Mouse (Mus musculus): ENCODE measurements around the gene Sft2d2.
A peak's percentile ranks its signal among the peaks of the same experiment; 100 is the strongest.

Sft2d2 gene

DNA sequence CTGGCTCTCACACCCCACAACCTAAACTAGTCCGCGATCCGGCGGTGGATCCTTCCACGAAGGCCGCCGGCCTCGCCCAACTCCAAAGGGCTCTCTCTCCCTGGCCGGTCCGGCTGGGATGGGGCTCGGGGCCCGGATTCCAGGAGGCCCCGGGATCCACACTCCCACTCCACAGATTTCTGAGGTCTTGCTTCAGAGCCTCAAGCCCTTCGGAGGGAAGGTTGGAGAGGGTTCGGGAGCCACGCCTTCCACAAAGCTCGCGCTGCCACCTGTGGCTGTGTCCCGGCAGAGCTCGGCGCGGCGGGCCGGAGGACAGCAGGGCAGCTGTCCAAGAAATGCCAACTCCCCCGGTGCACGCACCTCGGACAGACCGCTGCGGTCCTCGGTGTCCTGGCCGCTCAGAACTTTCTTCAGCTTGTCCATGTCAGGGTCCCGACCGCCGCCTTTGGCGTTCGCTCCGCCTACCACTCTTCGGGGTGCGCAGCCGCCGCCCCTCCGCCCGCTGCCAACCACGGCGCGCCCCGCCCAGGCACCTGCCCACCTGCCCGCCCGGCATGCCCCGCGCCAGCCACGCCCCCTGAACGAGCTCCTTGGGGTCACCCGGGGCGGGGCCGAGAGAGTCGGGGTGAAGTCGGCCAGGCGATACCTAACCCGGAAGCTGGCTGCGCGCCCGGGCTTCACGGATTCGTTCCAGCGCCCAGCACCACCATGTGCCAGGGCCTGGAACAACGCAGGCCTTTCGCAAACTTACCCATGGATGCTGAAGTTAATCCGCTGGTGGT, at the start of gene Sft2d2:
Gene Sft2d2, minus strand, starts transcription at position 559 of the 782 bp plus-strand sequence.
- peak; percentile 96 to 97 for DNase-seq (ENCODE audit: inconsistent age in 2 of 2, low spot score in 1 of 2)

DNA sequence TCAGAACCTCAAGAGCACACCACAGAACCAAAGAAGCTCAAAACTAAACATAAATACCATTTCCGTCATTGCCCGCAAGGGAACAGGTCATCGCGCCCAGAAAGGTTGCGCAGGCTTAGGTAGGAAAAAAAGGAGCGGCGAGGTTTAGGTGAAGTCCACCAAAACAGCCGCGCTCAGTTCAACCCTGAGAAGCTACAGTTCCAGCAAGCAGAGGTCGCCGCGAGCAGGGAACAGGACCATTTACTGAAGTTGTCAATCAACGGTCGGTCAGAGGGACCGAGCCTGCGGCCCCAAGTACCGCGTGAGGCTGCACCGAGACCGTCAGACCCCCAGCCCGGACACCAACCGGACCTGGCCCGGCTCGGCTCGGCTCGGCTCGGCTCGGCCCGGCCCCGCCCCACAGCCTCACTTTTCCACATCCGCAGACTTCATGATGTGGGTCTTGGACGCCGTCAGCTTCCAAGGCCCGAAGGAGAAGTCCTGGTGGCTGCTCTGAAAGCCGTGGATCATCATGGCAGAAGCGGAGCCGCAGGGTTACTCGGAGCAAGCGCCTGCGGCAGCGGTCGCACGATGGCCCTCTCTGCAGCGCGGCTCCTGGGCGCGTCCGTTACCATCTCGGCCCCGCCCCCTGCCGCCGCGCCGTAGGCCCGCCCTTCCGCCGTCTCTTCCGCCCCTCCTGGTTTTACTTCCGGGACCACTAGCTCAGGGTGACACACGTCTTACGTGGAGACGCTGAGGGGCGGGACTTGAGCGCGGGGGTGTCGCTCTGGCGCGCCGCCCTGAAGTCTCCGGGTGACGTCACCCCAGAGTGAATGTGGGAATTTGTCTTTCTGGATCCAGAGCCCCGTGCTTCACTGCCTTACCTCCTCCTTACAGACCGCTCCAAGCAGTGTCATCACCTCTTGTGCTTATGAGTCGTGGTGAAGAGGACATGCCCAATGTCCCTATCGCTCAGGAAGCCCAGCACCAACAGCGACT, 42.4 kb upstream of the Sft2d2 start, which contains the start of gene Tiprl:
Gene Tiprl, minus strand, starts transcription at position 676 of the 978 bp plus-strand sequence.
- peak; percentile 97 to 99 for DNase-seq (ENCODE audit: inconsistent age in 2 of 2, low spot score in 1 of 2)

GRCm38 (mm10) chr1:165235846-165236245, 41.6 kb upstream of the Sft2d2 start:
- no peak for DNase-seq (ENCODE audit: inconsistent age in 2 of 2, low spot score in 1 of 2)

DNA sequence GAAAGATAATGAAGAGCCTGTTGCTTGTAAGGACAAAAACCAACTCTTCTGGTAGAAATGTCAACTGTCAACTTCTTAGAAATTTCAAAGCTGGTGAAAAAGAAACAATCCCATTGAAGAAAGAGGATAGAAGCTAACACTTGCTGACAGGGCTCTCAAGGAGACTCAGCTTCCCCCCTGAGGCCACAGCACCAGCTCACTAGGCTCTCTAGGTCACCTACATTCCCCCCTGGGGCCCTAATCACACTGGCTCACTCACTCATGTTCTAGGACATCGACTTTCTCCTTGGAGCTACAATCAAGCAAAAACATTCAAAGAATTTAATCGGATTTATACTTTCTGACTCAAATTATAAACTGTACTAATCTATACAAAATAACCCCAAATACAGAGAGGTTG, 39.6 kb upstream of the Sft2d2 start:
- DNase-seq (ENCODE audit: inconsistent age in 2 of 2, low spot score in 1 of 2) = peak in 1 of 2 experiments; percentile 62

GRCm38 (mm10) chr1:165230691-165231090, 36.5 kb upstream of the Sft2d2 start:
- no peak for DNase-seq (ENCODE audit: inconsistent age in 2 of 2, low spot score in 1 of 2)

DNA sequence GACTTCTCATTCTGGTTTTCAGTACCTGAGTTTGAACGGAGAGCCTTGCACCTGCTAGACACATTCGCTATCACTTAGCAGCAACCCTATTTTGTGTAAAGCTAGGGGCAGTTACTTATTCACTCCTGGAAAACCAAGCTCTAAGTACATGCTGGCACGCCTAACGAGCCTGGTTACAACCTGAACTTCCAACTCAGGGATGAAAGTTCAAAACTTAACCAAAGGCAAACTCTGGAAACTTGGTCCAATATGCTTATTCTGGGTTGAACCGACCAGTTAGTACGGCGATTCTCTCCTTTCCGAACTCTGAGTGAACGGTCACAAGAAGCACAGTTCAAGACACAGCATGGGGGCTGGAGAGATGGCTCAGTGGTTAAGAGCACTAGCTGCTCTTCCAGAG, 35.3 kb upstream of the Sft2d2 start:
- DNase-seq (ENCODE audit: inconsistent age in 2 of 2, low spot score in 1 of 2) = no peak

DNA sequence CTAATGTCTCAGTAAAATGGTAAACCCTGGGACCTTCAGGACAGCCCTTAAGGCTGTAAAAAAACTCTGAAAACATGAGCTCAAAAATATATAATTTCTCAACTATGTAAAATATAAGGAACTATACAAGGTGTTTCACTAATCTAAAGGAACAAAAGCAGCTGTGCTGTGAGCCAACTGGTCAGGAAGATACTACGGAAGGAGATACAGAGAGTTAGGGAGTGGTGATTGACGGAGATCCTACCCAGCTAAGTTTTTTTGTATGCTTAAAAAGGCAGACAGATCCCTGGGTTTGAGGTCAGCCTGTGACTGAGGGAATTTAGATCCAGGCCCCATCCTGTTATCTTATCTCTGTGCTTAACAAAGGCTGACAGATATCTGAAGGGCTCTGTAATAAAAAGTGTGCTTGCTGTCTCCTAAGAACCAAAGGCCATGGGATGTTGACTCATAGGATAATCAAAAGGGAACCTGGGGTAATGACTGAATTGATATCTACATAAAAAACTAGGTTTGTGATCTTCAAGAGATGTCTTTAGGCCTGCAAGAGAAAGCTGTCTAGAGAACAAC, 22.9 kb upstream of the Sft2d2 start:
- DNase-seq (ENCODE audit: inconsistent age in 2 of 2, low spot score in 1 of 2) = peak in 1 of 2 experiments; percentile 37

- DNase-seq (ENCODE audit: inconsistent age in 2 of 2, low spot score in 1 of 2) = no peak
Observed at GRCm38 (mm10) chr1:165215831-165216230, 21.6 kb upstream of the Sft2d2 start.

DNA sequence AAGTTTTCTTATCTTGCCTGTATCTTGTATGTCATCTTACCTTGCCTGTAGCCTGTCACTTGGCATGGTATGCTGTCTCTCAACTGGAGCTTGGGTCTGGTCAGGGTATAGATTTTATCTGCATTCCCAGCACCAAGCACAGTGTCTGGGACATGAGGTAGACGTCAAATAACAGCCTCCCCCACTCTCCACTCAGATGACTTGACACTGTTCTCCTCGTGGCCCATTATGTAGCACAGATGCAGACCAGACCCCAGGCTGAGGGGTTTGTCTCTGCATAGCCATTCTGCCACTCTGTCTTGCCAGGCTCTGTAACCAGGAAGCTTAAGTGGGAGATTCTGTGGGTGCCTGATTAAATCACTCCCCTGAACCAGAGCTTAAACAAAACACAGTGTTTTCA, 11.4 kb upstream of the Sft2d2 start:
- no peak for DNase-seq (ENCODE audit: inconsistent age in 2 of 2, low spot score in 1 of 2)

- no peak for DNase-seq (ENCODE audit: inconsistent age in 2 of 2, low spot score in 1 of 2)
Observed at GRCm38 (mm10) chr1:165203488-165204035, 9.3 kb upstream of the Sft2d2 start.

GRCm38 (mm10) chr1:165201445-165202012, 7.3 kb upstream of the Sft2d2 start:
- no peak for DNase-seq (ENCODE audit: inconsistent age in 2 of 2, low spot score in 1 of 2)

DNA sequence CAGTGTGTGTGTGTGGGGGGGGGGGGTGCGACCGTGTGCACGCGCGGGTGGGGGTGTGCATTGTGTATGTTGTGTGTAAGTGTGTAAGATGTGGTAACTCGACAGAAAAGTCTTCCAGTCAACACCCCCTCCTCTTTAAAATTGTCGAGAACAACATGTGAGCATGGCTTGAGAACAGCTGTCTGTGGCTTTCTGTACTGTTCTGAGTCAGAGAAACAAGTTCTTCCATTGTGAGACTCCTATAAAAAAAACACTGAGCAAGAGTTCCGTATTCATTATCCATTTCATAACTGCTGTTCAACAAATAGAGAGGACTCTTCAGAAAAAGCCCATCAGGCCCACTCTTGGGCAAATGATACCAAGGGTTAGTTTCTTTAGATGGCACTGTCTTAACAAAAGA, 6.5 kb upstream of the Sft2d2 start:
- no peak for DNase-seq (ENCODE audit: inconsistent age in 2 of 2, low spot score in 1 of 2)

DNA sequence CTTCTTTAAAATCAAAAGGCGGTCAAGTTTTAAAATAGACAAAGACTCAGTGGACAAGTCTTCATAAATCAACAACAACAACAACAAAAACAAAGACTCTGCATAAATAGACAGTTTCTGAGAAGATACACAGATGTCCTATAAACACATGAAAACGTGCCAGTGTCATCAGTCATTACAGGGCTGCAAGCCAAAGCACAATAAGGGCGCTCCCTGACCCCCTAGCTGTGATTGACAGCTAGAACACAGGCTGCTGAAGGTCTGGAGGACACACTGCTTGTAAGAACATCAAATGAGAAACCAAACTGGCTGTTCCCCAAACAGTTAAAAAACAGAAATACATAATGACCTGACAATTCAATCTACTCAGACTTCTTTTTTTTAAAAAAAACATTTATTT, 5.4 kb upstream of the Sft2d2 start:
- DNase-seq (ENCODE audit: inconsistent age in 2 of 2, low spot score in 1 of 2) = no peak

DNA sequence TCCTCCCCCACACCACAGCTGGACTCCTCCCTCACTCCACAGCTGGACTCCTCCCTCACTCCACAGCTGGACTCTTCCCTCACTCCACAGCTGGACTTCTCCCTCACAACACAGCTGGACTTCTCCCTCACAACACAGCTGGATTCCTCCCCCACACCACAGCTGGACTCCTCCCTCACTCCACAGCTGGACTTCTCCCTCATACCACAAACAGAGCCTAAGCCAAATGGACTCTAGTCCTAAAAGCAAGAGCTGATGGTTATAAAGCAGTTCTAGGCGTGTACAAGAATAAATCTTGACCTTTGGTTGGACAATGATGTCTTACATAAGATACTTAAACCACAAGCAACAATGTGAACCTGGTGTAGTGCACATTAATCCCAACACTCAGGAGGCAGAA, 4.7 kb upstream of the Sft2d2 start:
- DNase-seq (ENCODE audit: inconsistent age in 2 of 2, low spot score in 1 of 2) = no peak

- no peak for DNase-seq (ENCODE audit: inconsistent age in 2 of 2, low spot score in 1 of 2)
Observed at GRCm38 (mm10) chr1:165197875-165198274, 3.6 kb upstream of the Sft2d2 start.

GRCm38 (mm10) chr1:165195396-165195960, 1.2 kb upstream of the Sft2d2 start:
- peak in 1 of 2 experiments; percentile 39 for DNase-seq (ENCODE audit: inconsistent age in 2 of 2, low spot score in 1 of 2)

- no peak for DNase-seq (ENCODE audit: inconsistent age in 2 of 2, low spot score in 1 of 2)
Observed at GRCm38 (mm10) chr1:165194662-165195013, 400 bp upstream of the Sft2d2 start.

DNA sequence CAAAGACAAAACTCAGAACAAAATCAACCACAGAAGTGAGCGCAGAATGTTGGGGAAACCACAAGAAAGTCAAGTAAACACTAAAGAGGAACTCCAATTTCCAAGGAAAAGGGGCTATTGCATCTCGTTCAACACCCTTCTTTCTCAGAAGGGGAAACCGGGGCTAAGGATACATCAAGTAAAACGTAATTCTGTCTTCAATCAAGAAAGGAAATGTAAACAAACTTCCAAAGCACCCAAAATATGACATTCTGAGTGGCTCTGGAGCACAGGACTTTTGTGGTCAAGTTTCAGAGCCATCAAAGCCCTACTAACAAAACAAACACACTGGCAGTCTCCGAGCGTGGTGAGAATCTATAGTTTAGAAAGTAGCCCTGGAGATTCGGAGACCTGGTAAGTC, 812 bp downstream of the Sft2d2 start:
- no peak for DNase-seq (ENCODE audit: inconsistent age in 2 of 2, low spot score in 1 of 2)

- DNase-seq (ENCODE audit: inconsistent age in 2 of 2, low spot score in 1 of 2) = no peak
Observed at GRCm38 (mm10) chr1:165192714-165193264, 1.4 kb downstream of the Sft2d2 start.

GRCm38 (mm10) chr1:165192102-165192501, 2.1 kb downstream of the Sft2d2 start:
- no peak for DNase-seq (ENCODE audit: inconsistent age in 2 of 2, low spot score in 1 of 2)

Data from adrenal gland, adult (tissue).